ENCODE assay signal across 10 mouse cellular contexts in genomic region chr5:142220851-142221503, GRCm38 (mm10).
DNase-seq lines count a peak whose midpoint lies in the region; ATAC-seq and TF ChIP-seq lines count a peak whose summit lies in the region.
"Had no signal": no experiment of that assay in that cellular context is flagged by ENCODE, and none has a peak within 500 bp of the region (broad histone marks: within the 10 kb centered on the region; RNA-seq: fewer than 3 reads in every experiment).

No protein-coding gene starts in this region.

- H3K4me2 ChIP-seq in liver, embryonic 12.5 days, result no peak overlapping the region
- H3K4me2 ChIP-seq: limb, embryonic 13.5 days had no signal

- H3K9me3 ChIP-seq in liver, embryonic 12.5 days (replicated peaks), result peaks cover 16% of the 10 kb centered on the region

- H3K4me3 ChIP-seq in liver, embryonic 12.5 days, result no peak overlapping the region
- no peak overlapping the region for H3K4me3 ChIP-seq in bone marrow, adult 2 months (replicated peaks; ENCODE audit: control insufficient read depth, low read depth, low read length)
- H3K4me3 ChIP-seq: limb, embryonic 13.5 days had no signal

- H3K4me1 ChIP-seq in liver, embryonic 12.5 days, result no peaks in the 10 kb centered on the region
- no peaks in the 10 kb centered on the region for H3K4me1 ChIP-seq in bone marrow, adult 2 months (ENCODE audit: control insufficient read depth, insufficient read depth, low read length)
- H3K4me1 ChIP-seq: limb, embryonic 13.5 days had no signal

- 0 out of 2 replicates have a peak, but pooled peaks have one; percentile 29 for TF ChIP-seq CTCF in bone marrow, adult 2 months (IDR thresholded peaks at IDR 0.05; ENCODE audit: control insufficient read depth, insufficient read depth, low read length)

- intact Hi-C loops in gastrocnemius, postnatal 14 days (cut with DNase I; ENCODE audit: low total_unique reads), result no loop called here

- no peak overlapping the region for H3K27ac ChIP-seq in liver, embryonic 12.5 days
- H3K27ac ChIP-seq in bone marrow, adult 2 months (ENCODE audit: control insufficient read depth, insufficient read depth, low read depth, low read length, poor library complexity), result no peak overlapping the region
- H3K27ac ChIP-seq: limb, embryonic 13.5 days had no signal

- no peaks in the 10 kb centered on the region for H3K27me3 ChIP-seq in liver, embryonic 12.5 days (replicated peaks)
- H3K27me3 ChIP-seq in splenic B cell, adult 2 months (ENCODE audit: control insufficient read depth, insufficient read depth, low read length, poor library complexity, severe bottlenecking), result no peaks in the 10 kb centered on the region
- H3K27me3 ChIP-seq: limb, embryonic 13.5 days; Patski had no signal

- TF ChIP-seq POLR2A in bone marrow, adult 2 months (IDR thresholded peaks at IDR 0.05; ENCODE audit: borderline replicate concordance, control insufficient read depth, low read depth, low read length), result no peak

- H3K9ac ChIP-seq in liver, embryonic 12.5 days, result no peak overlapping the region
- H3K9ac ChIP-seq: limb, embryonic 13.5 days had no signal

- peak; percentile 8 for DNase-seq in cerebellum, adult 9-11 months
- no peak for DNase-seq in cerebellum, adult 11 months
- no peak for DNase-seq in liver
- DNase-seq in splenic B cell, adult 2 months (ENCODE audit: low read depth, low spot score), result peak; percentile 22
- no peak for DNase-seq in gastrocnemius, postnatal 14 days

- WGBS in liver, embryonic 12.5 days (ENCODE audit: insufficient replicate concordance), result 73% methylated on average over 12 of the region's 12 CpGs
- WGBS in bone marrow, adult 2 months, result 87% methylated on average over 12 of the region's 12 CpGs

- H3K36me3 ChIP-seq in liver, embryonic 12.5 days, result no peaks in the 10 kb centered on the region
- no peaks in the 10 kb centered on the region for H3K36me3 ChIP-seq in splenic B cell, adult 2 months (ENCODE audit: control insufficient read depth, insufficient read depth, low read length, poor library complexity, severe bottlenecking)
- H3K36me3 ChIP-seq: limb, embryonic 13.5 days had no signal

- ATAC-seq in liver, embryonic 12.5 days, result peak; percentile 13; the same call in 1 of the 2 replicates
- ATAC-seq in erythroblast, adult 5-6 weeks (replicated peaks; ENCODE audit: low FRiP score, poor library complexity, severe bottlenecking), result no peak
- ATAC-seq: Patski had no signal

Comparison
In these comparisons a context has a peak if more than half of its experiments do, and no peak if none do; other contexts are left out.
1. DNase-seq: peak in cerebellum, adult 9-11 months (single experiment) and splenic B cell, adult 2 months (single experiment); none in cerebellum, adult 11 months (single experiment), liver (single experiment) and gastrocnemius, postnatal 14 days (single experiment).